Mouse (Mus musculus): ENCODE results near the gene Fam222b. TPM values are rescaled to one million over a fixed set of nuclear protein-coding genes. Genes with fewer than 3 reads are reported as not detected.
A peak's percentile ranks its signal among the peaks of the same experiment; 100 is the strongest.
"Not testable (repeated sequence)": the region's sequence is repeated elsewhere in the genome, so short reads cannot be mapped to it uniquely, and the experiment has no call there.

The Fam222b gene
- polyA plus RNA-seq, 1 experiment from 2014 or later, result 30.7 TPM

GRCm38 (mm10) chr11:78177437-78177836 lies 83.0 kb downstream of the Fam222b start:
- H3K27me3 ChIP-seq, result peaks cover 6% of the 10 kb centered on the region
- H3K4me2 ChIP-seq (replicated peaks), result peak overlapping the region; percentile 82
- H3K9me3 ChIP-seq, result no peaks in the 10 kb centered on the region
- H3K36me3 ChIP-seq, result peaks cover 27% of the 10 kb centered on the region
- no peak overlapping the region; the same call in 1 of the 2 replicates for H3K9ac ChIP-seq (replicated peaks)
- peak overlapping the region; percentile 62 for H3K4me3 ChIP-seq (replicated peaks)
- under 1% methylated on average over 10 of the region's 10 CpGs for WGBS
- peak; percentile 10 for ATAC-seq
- no peak overlapping the region for H3K27ac ChIP-seq
- H3K4me1 ChIP-seq (replicated peaks), result peaks cover 61% of the 10 kb centered on the region

GRCm38 (mm10) chr11:78177903-78178858 lies 83.7 kb downstream of the Fam222b start:
- peak overlapping the region; percentile 84 for H3K27ac ChIP-seq
- H3K36me3 ChIP-seq, result peaks cover 27% of the 10 kb centered on the region
- WGBS, result under 1% methylated on average over 71 of the region's 84 CpGs
- peak overlapping the region; percentile 82 for H3K4me2 ChIP-seq (replicated peaks)
- H3K27me3 ChIP-seq, result peaks cover 6% of the 10 kb centered on the region
- peak; percentile 92 for ATAC-seq
- H3K4me3 ChIP-seq (replicated peaks), result peak overlapping the region; percentile 62
- peaks cover 62% of the 10 kb centered on the region for H3K4me1 ChIP-seq (replicated peaks)
- peak overlapping the region; percentile 75 for H3K9ac ChIP-seq (replicated peaks)
- H3K9me3 ChIP-seq, result no peaks in the 10 kb centered on the region

- 1% methylated on average over 29 of the region's 29 CpGs for WGBS
- peak overlapping the region; percentile 75 for H3K9ac ChIP-seq (replicated peaks)
- peaks cover 65% of the 10 kb centered on the region for H3K4me1 ChIP-seq (replicated peaks)
- H3K27me3 ChIP-seq, result peaks cover 6% of the 10 kb centered on the region
- ATAC-seq, result no peak
- peak overlapping the region; percentile 82 for H3K4me2 ChIP-seq (replicated peaks)
- peaks cover 27% of the 10 kb centered on the region for H3K36me3 ChIP-seq
- peak overlapping the region; percentile 84 for H3K27ac ChIP-seq
- H3K4me3 ChIP-seq (replicated peaks), result peak overlapping the region; percentile 62
- H3K9me3 ChIP-seq, result no peaks in the 10 kb centered on the region
Measured at GRCm38 (mm10) chr11:78178859-78179437, 84.5 kb downstream of the Fam222b start.

GRCm38 (mm10) chr11:78179438-78179999 lies 85.1 kb downstream of the Fam222b start:
- ATAC-seq, result no peak
- Histone ChIP-seq H3K4me2 (replicated peaks) (peak overlapping the region; percentile 82), H3K27me3 (peaks cover 6% of the 10 kb centered on the region), H3K27ac (no peak overlapping the region), H3K9me3 (no peaks in the 10 kb centered on the region), H3K4me1 (replicated peaks) (peaks cover 68% of the 10 kb centered on the region), H3K36me3 (peaks cover 27% of the 10 kb centered on the region), H3K9ac (replicated peaks) (peak overlapping the region; percentile 75; the same call in 1 of the 2 replicates), H3K4me3 (replicated peaks) (peak overlapping the region; percentile 62)
- WGBS, result 32% methylated on average over 8 of the region's 8 CpGs

- H3K27ac ChIP-seq, result no peak overlapping the region
- ATAC-seq, result no peak
- H3K4me1 ChIP-seq (replicated peaks), result peaks cover 68% of the 10 kb centered on the region
- H3K4me2 ChIP-seq (replicated peaks), result peak overlapping the region; percentile 82; the same call in 1 of the 2 replicates
- no peaks in the 10 kb centered on the region for H3K9me3 ChIP-seq
- peaks cover 6% of the 10 kb centered on the region for H3K27me3 ChIP-seq
- WGBS, result 82% methylated on average over 6 of the region's 6 CpGs
- no peak overlapping the region for H3K9ac ChIP-seq (replicated peaks)
- peaks cover 27% of the 10 kb centered on the region for H3K36me3 ChIP-seq
- H3K4me3 ChIP-seq (replicated peaks), result no peak overlapping the region
Measured at GRCm38 (mm10) chr11:78180081-78180761, 85.8 kb downstream of the Fam222b start.

GRCm38 (mm10) chr11:78181830-78182357 lies 87.4 kb downstream of the Fam222b start:
- ATAC-seq, result no peak
- WGBS, result 56% methylated on average over 2 of the region's 2 CpGs
- H3K9ac ChIP-seq (replicated peaks), result peak overlapping the region; percentile 90
- no peak overlapping the region for H3K27ac ChIP-seq
- peaks cover 5% of the 10 kb centered on the region for H3K27me3 ChIP-seq
- no peaks in the 10 kb centered on the region for H3K9me3 ChIP-seq
- peaks cover 27% of the 10 kb centered on the region for H3K36me3 ChIP-seq
- peak overlapping the region; percentile 81 for H3K4me3 ChIP-seq (replicated peaks)
- peaks cover 59% of the 10 kb centered on the region for H3K4me1 ChIP-seq (replicated peaks)
- H3K4me2 ChIP-seq (replicated peaks), result peak overlapping the region; percentile 77

GRCm38 (mm10) chr11:78182450-78182849 lies 88.0 kb downstream of the Fam222b start:
- Histone ChIP-seq H3K4me2 (replicated peaks) (peak overlapping the region; percentile 77), H3K9ac (replicated peaks) (peak overlapping the region; percentile 90), H3K4me3 (replicated peaks) (peak overlapping the region; percentile 81), H3K36me3 (peaks cover 27% of the 10 kb centered on the region), H3K27me3 (no peaks in the 10 kb centered on the region; the same call in 1 of the 2 replicates), H3K4me1 (replicated peaks) (peaks cover 54% of the 10 kb centered on the region), H3K9me3 (no peaks in the 10 kb centered on the region), H3K27ac (peak overlapping the region; percentile 95; the same call in 1 of the 2 replicates)
- 13% methylated on average over 7 of the region's 7 CpGs for WGBS
- ATAC-seq, result no peak

- Histone ChIP-seq H3K9ac (replicated peaks) (peak within 1 kb of the TSS; percentile 90), H3K4me1 (replicated peaks) (peaks cover 54% of the 10 kb centered on the region), H3K27ac (peak within 1 kb of the TSS; percentile 95), H3K4me3 (replicated peaks) (peak within 1 kb of the TSS; percentile 81), H3K36me3 (peaks cover 27% of the 10 kb centered on the region), H3K4me2 (replicated peaks) (peak within 1 kb of the TSS; percentile 77), H3K9me3 (no peaks in the 10 kb centered on the region), H3K27me3 (no peaks in the 10 kb centered on the region)
- under 1% methylated on average over 38 of the region's 38 CpGs for WGBS
- peak; percentile 94 for ATAC-seq
Measured at GRCm38 (mm10) chr11:78182961-78183844, 88.7 kb downstream of the Fam222b start, which contains the start of gene Rpl23a. Rpl23a (minus strand) TSS chr11:78183584.

- peak overlapping the region; percentile 41; the same call in 1 of the 2 replicates for H3K9ac ChIP-seq (replicated peaks)
- no peaks in the 10 kb centered on the region for H3K9me3 ChIP-seq
- peak; percentile 13; the same call in 1 of the 2 replicates for ATAC-seq
- H3K36me3 ChIP-seq, result peaks cover 27% of the 10 kb centered on the region
- no peaks in the 10 kb centered on the region for H3K27me3 ChIP-seq
- no peak overlapping the region for H3K27ac ChIP-seq
- peak overlapping the region; percentile 81 for H3K4me3 ChIP-seq (replicated peaks)
- 56% methylated on average over 10 of the region's 10 CpGs for WGBS
- peaks cover 47% of the 10 kb centered on the region for H3K4me1 ChIP-seq (replicated peaks)
- H3K4me2 ChIP-seq (replicated peaks), result peak overlapping the region; percentile 44
Measured at GRCm38 (mm10) chr11:78183884-78184514, 89.5 kb downstream of the Fam222b start.

- peaks cover 45% of the 10 kb centered on the region for H3K4me1 ChIP-seq (replicated peaks)
- not testable (repeated sequence) for H3K9ac ChIP-seq (replicated peaks); H3K27me3 ChIP-seq; H3K4me3 ChIP-seq (replicated peaks); ATAC-seq; H3K27ac ChIP-seq; H3K4me2 ChIP-seq (replicated peaks); H3K9me3 ChIP-seq
- 94% methylated on average over 6 of the region's 6 CpGs for WGBS
- H3K36me3 ChIP-seq, result peaks cover 22% of the 10 kb centered on the region
Measured at GRCm38 (mm10) chr11:78184702-78185101, 90.2 kb downstream of the Fam222b start.
